In genomic region chr2:160629528-160629830, GRCm38 (mm10) we compare ENCODE assay signal across 19 mouse cellular contexts.
"Had no signal": no experiment of that assay in that cellular context is flagged by ENCODE, and none has a peak within 500 bp of the region (broad histone marks: within the 10 kb centered on the region; RNA-seq: fewer than 3 reads in every experiment).

No protein-coding gene starts in this region.

- H3K27me3 ChIP-seq: limb, embryonic 13.5 days; midbrain, embryonic 13.5 days had no signal

- DNase-seq: kidney, adult 18-20 months; kidney, adult 9 months; kidney, postnatal 14 days; kidney, postnatal 4 days; lung, adult 2 months; lung, postnatal 36 days; right cerebral cortex, adult 18-20 months; right cerebral cortex, postnatal 14 days; right cerebral cortex, postnatal 4 days; thymus, postnatal 25 days had no signal

- H3K9ac ChIP-seq: limb, embryonic 13.5 days; midbrain, embryonic 13.5 days had no signal

- H3K9me3 ChIP-seq: limb, embryonic 10.5 days; limb, embryonic 13.5 days; midbrain, embryonic 13.5 days had no signal

- H3K4me2 ChIP-seq: limb, embryonic 13.5 days; midbrain, embryonic 13.5 days had no signal

- H3K4me3 ChIP-seq: limb, embryonic 10.5 days; limb, embryonic 13.5 days; midbrain, embryonic 10.5 days; midbrain, embryonic 13.5 days; myocyte had no signal

- H3K27ac ChIP-seq: limb, embryonic 10.5 days; limb, embryonic 13.5 days; midbrain, embryonic 10.5 days; midbrain, embryonic 13.5 days; stomach, postnatal 0 days had no signal

- H3K36me3 ChIP-seq: limb, embryonic 10.5 days; limb, embryonic 13.5 days; midbrain, embryonic 10.5 days; midbrain, embryonic 13.5 days had no signal

- ATAC-seq: inflammation-experienced regulatory T-cells, adult 6 months; intestine, embryonic 16.5 days; midbrain, embryonic 13.5 days; midbrain, embryonic 16.5 days had no signal

- H3K4me1 ChIP-seq: limb, embryonic 10.5 days; limb, embryonic 13.5 days; midbrain, embryonic 10.5 days; midbrain, embryonic 13.5 days had no signal
